Mouse (Mus musculus) cerebellum, adult 2 months (tissue): ENCODE results near the gene Gm11060. TPM values are rescaled to one million over a fixed set of nuclear protein-coding genes. Genes with fewer than 3 reads are reported as not detected.

Experiments used
- DNase-seq, 2 experiments: peaks; one replicate each; pipeline ENCODE4 v3.0.0; 2021
- H3K27ac ChIP-seq: fragments of 200-500 bp; 2 replicates; pipeline ENCODE4 v1.5.1; 2012; ENCODE audit warnings: low read length, control low read depth, inconsistent platforms; ENCODE audit not compliant: insufficient read depth
- H3K27me3 ChIP-seq: fragments of 200-500 bp; 2 replicates; pipeline ENCODE4 v1.6.1; 2012; ENCODE audit warnings: inconsistent platforms, mild to moderate bottlenecking, low read length, moderate library complexity; ENCODE audit not compliant: control insufficient read depth, insufficient read depth
- H3K4me1 ChIP-seq: fragments of 200-500 bp; 2 replicates; pipeline ENCODE4 v1.6.1; 2011; ENCODE audit warnings: low read length; ENCODE audit not compliant: control insufficient read depth, insufficient read depth
- H3K4me3 ChIP-seq: fragments of 200-500 bp; replicated peaks from 2 replicates; pipeline ENCODE3; 2011; ENCODE audit warnings: mild to moderate bottlenecking, low read depth, low read length, control low read depth; ENCODE audit not compliant: insufficient read depth
- CTCF ChIP-seq: fragments of 200-500 bp; IDR thresholded peaks from 2 replicates; pipeline ENCODE4 v1.5.1; 2011; ENCODE audit warnings: low read depth, mild to moderate bottlenecking, control low read depth, low read length, moderate library complexity, borderline replicate concordance; ENCODE audit not compliant: insufficient read depth
- POLR2A ChIP-seq: fragments of 200-500 bp; IDR thresholded peaks from 2 replicates; pipeline ENCODE4 v1.6.1; 2011; ENCODE audit warnings: low read length, control low read depth, borderline replicate concordance; ENCODE audit not compliant: insufficient read depth
- WGBS: fragments of 180-500 bp; shearing (Covaris S2); methylation state at CpG from one replicate; pipeline ENCODE4 v1.1.7; 2018; 5-methylcytosine and 5-hydroxymethylcytosine counted together
- polyA plus RNA-seq: library from polyadenylated mRNA; depleted of rRNA; stranded (reverse); fragments of >200 nt; gene quantifications from 2 replicates; pipeline ENCODE4 v1.2.3, GENCODE M21; 2012; rRNA removed

The Gm11060 gene
- polyA plus RNA-seq, result not detected in 2 replicates

DNA sequence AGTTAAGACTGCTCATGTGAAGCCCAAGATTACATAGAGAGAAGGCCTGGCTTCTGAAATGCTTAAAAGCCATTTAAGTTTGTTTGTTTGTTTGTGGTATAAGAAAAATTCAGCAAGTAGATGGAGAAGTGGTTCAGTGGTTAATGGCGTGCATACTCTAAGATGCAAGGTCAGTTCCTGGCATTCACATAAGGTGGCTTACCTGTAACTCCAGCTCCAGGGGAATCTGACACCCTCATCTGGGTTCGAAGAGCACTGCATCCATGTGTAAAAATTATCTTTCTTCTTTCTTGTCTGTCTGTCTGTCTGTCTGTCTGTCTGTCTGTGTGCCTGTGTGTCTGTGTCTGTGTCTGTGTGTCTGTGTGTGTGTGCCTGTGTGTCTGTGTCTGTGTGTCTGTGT is at the start of gene Gm11060:
Gm11060 (plus strand) TSS at position 301 of the 400 bp plus-strand sequence.
- Histone ChIP-seq H3K4me3 (no peak within 1 kb of the TSS), H3K4me1 (no peaks in the 10 kb centered on the region), H3K27me3 (no peaks in the 10 kb centered on the region), H3K27ac (no peak within 1 kb of the TSS)
- 86% methylated on average over 2 of the region's 2 CpGs for WGBS
- TF ChIP-seq POLR2A (no peak), CTCF (no peak)
- no peak for DNase-seq

DNA sequence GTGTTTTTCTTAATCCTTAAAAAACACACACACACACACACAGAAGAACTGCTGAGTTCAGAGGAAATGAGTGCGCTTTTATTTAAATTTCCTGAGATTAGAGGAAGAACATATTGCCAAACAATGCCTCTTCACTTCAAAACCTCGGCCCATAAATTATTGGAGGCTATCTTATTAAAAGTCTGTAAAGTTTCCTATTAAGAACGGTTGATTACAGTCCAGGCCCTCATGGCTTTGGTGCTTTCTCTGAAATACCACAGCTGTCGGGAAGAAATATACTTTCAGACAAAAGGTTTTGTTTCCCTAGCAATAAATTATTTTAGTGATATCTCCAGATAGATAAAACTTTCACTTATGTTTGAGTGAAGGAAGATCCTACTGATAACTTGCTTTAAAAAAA is 48.7 kb upstream of the Gm11060 start:
- 72% methylated on average over 4 of the region's 4 CpGs for WGBS
- no peaks in the 10 kb centered on the region for H3K27me3 ChIP-seq
- DNase-seq, result no peak
- no peak overlapping the region for H3K27ac ChIP-seq
- no peaks in the 10 kb centered on the region for H3K4me1 ChIP-seq
- no peak overlapping the region for H3K4me3 ChIP-seq
- TF ChIP-seq POLR2A (no peak), CTCF (no peak)

DNA sequence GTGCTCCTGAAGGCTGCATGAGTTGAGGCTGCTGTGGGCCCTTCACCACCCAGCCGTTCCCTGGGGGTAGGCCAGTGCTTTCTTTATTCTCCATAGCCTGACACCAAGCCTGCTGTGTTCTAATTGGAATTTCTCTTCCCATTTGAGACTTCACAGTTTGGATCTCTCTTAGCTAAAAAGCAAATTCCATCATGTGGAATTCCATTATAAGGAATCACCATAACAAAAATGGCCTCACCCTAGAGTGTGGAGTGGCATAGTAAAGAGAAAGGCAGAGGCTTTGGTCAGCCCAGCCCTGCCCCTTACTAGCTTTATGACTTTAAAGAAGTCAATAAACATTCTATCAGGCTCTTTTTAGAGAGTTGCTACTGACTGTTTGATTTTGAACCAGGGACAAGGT is 43.5 kb upstream of the Gm11060 start:
- Histone ChIP-seq H3K4me1 (no peaks in the 10 kb centered on the region), H3K27me3 (no peaks in the 10 kb centered on the region; the same call in 1 of the 2 replicates), H3K4me3 (no peak overlapping the region), H3K27ac (no peak overlapping the region)
- DNase-seq, result no peak
- 32% methylated on average over 1 of the region's 1 CpGs for WGBS
- TF ChIP-seq CTCF, result no peak
- no peak for TF ChIP-seq POLR2A

DNA sequence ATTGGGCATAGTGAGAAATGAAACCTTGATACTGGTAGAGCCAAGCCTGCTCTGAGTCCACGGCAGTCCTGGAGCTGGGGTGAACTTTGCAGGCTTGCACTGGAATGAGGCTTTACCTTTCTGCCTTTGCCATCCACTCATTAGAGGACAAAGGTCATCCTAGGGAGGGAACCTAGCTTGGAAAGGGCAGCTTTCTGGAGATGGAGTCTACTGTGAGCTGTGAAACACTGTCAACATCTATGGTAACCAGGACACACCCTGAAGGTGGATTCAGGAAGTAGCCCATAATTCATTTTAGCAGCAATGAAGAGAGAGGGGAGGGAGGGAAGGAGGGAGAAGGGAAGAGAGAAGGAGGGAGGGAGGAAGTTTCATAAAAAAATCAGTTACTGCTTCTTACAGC is 36.3 kb upstream of the Gm11060 start:
- DNase-seq, result no peak
- WGBS, result 83% methylated on average over 1 of the region's 1 CpGs
- H3K27ac ChIP-seq, result no peak overlapping the region
- no peak for TF ChIP-seq POLR2A
- no peak for TF ChIP-seq CTCF
- H3K27me3 ChIP-seq, result no peaks in the 10 kb centered on the region; the same call in 1 of the 2 replicates
- H3K4me3 ChIP-seq, result no peak overlapping the region
- H3K4me1 ChIP-seq, result no peaks in the 10 kb centered on the region

DNA sequence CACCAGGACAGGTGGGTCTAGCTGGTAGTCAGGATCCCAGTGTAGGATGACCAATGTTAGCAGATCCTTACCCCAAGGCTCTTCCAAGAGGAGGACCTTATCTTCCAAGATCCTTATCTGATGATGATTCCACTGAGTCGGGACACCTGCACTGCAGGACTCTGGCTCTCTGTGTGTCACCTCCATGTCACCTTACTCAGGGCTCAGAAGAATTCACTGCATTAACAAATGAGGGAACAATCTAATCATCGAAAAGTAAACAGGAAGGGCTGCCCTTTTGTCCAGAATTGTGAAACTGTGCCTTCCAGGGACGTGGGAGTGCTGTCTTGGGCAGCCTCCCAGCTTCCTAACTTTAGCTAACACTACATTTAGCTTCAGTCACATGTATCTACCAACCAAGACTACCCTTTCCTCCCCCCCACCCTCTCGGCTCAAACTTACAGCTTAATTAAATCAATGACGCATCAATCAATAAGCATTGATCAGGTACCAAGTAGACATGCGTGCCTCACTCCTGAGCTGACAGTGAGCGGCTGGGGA is 33.2 kb upstream of the Gm11060 start:
- DNase-seq, result no peak
- 74% methylated on average over 7 of the region's 7 CpGs for WGBS
- TF ChIP-seq CTCF, result no peak
- TF ChIP-seq POLR2A, result no peak
- Histone ChIP-seq H3K4me1 (no peaks in the 10 kb centered on the region), H3K27me3 (no peaks in the 10 kb centered on the region), H3K4me3 (no peak overlapping the region), H3K27ac (no peak overlapping the region)

DNA sequence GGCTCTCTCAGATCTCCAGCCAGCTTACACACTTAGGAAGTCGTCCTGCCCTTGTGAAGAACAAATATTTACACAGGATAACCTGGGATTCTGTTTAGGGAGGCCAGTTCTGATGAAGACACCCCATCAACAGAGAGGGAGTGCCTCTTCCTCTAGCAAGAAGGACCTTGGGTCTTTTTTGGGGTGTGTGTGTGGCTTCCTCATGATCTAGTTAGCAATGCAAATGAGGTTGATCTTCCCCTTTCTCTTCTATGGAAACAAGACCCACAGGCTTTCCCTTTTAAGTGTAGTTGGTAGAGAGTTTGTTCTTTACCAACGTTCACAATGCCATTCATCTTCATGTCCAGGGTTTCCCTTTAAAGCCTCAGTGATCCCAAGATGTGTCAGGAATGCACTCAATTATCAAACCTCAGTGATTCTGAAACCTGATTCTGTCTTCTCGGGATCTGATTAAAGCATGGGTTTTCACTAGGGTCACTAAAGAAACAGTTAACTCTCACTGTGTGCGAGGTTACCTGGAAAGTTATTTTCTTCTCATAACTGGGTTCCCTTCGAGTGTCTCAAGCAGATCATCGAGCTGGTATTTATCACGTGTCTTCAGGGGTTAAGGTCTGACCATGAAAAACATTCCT is 29.0 kb upstream of the Gm11060 start:
- Histone ChIP-seq H3K4me3 (no peak overlapping the region), H3K27me3 (no peaks in the 10 kb centered on the region), H3K27ac (no peak overlapping the region), H3K4me1 (no peaks in the 10 kb centered on the region)
- WGBS, result 54% methylated on average over 7 of the region's 7 CpGs
- DNase-seq, result no peak
- no peak for TF ChIP-seq CTCF
- TF ChIP-seq POLR2A, result no peak

DNA sequence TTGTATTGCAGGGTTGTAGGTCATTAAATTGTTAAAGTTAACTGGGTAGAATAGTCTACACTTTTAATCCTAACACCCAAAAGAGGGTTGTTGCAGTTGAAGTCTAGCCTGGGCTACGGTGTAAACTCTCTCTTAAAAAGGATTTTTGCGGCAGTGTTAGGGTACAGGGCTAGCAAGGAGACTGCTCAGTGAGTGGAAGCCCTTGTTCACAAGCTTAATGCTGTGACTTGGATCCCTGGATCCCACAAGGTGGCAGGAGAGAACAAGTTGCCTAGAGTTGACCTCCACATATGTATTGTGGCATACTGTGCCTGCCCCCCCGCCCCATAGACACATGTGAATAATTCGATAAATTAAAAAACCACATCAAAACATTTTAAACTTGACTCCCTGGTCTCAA is 19.3 kb upstream of the Gm11060 start:
- H3K4me3 ChIP-seq, result no peak overlapping the region
- 78% methylated on average over 4 of the region's 4 CpGs for WGBS
- H3K27me3 ChIP-seq, result no peaks in the 10 kb centered on the region
- no peak overlapping the region for H3K27ac ChIP-seq
- TF ChIP-seq CTCF (no peak), POLR2A (no peak)
- no peaks in the 10 kb centered on the region for H3K4me1 ChIP-seq
- no peak for DNase-seq

DNA sequence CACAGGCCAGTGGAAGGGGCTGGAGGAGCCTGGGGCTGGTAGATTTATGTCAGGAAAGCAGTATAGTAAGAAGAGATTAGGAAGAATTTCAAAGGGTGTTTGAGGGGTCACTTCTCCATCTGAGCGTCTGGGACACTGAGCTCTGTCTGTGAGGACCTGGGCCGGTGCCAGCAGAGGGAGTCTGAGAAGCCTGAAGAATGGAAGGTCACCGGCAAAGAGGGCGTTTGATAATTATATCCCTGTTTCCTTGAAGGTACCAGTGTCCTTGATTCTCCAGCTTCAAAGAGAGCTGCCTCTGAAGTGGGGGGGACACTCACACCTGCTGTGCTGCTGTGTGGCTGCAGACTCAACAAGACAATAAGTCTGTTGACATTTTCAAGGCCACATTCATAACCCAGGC is 17.6 kb upstream of the Gm11060 start:
- Histone ChIP-seq H3K4me1 (no peaks in the 10 kb centered on the region), H3K27ac (no peak overlapping the region), H3K4me3 (no peak overlapping the region), H3K27me3 (no peaks in the 10 kb centered on the region)
- no peak for DNase-seq
- WGBS, result 36% methylated on average over 4 of the region's 4 CpGs
- no peak for TF ChIP-seq CTCF
- TF ChIP-seq POLR2A, result no peak
